ENCODE assay signal across 13 mouse cellular contexts in the genomic region with DNA sequence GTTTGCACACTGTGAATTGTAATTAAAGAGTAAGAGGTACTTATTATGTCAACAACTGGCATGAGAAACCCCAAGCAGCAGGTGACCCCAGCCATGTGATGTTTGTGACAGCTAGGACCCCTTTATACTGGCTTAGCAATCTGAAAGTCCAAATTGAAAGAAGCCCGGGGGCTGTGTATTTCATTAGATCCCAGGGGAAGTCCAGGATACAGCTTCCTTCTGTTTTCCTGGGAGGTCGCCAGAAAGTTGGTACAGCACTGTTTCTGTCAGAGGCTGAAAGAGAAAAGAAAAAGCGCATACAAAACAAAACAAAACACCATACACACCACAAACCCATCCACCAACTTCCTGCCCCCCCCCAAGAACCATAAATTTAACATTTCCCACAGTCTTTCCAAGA.
A peak's percentile ranks its signal among the peaks of the same experiment; 100 is the strongest.
DNase-seq lines count a peak whose midpoint lies in the region; ATAC-seq lines count a peak whose summit lies in the region.
"Had no signal": no experiment of that assay in that cellular context is flagged by ENCODE, and none has a peak within 500 bp of the region (broad histone marks: within the 10 kb centered on the region; RNA-seq: fewer than 3 reads in every experiment).

No protein-coding gene starts in this region.

- no peak overlapping the region for H3K9ac ChIP-seq in hindbrain, embryonic 15.5 days
- H3K9ac ChIP-seq in hindbrain, embryonic 11.5 days (ENCODE audit: low read depth, low read length) = no peak overlapping the region
- H3K9ac ChIP-seq: embryonic facial prominence, embryonic 13.5 days had no signal

- H3K4me1 ChIP-seq in hindbrain, embryonic 15.5 days (replicated peaks) = peaks cover 22% of the 10 kb centered on the region
- no peaks in the 10 kb centered on the region for H3K4me1 ChIP-seq in hindbrain, embryonic 11.5 days (replicated peaks; ENCODE audit: control insufficient read depth, insufficient read depth, low read length)

- peak; percentile 69 to 72 for DNase-seq in cerebellum, postnatal 10 days
- no peak for DNase-seq in cerebellum, adult 11 months
- DNase-seq in hindbrain, embryonic 11.5 days (ENCODE audit: low spot score) = no peak
- peak; percentile 65 for DNase-seq in adipocyte (ENCODE audit: low spot score)
- DNase-seq in kidney, postnatal 10 days = peak; percentile 53
- no peak for DNase-seq in right cerebral cortex, adult 18-20 months
- DNase-seq: gastrocnemius, postnatal 25 days; spleen, adult 18-20 months; thymus, adult 2 months had no signal

- H3K27ac ChIP-seq in hindbrain, embryonic 15.5 days (replicated peaks) = 0 out of 2 replicates have a peak overlapping the region, but pooled peaks have one; percentile 31
- no peak overlapping the region for H3K27ac ChIP-seq in hindbrain, embryonic 11.5 days (ENCODE audit: low read depth, low read length)
- H3K27ac ChIP-seq: embryonic facial prominence, embryonic 13.5 days had no signal

- H3K4me2 ChIP-seq in hindbrain, embryonic 15.5 days = no peak overlapping the region
- H3K4me2 ChIP-seq in hindbrain, embryonic 11.5 days (replicated peaks; ENCODE audit: low read depth, low read length) = no peak overlapping the region
- H3K4me2 ChIP-seq: embryonic facial prominence, embryonic 13.5 days had no signal

- no peak overlapping the region for H3K4me3 ChIP-seq in hindbrain, embryonic 15.5 days
- H3K4me3 ChIP-seq in hindbrain, embryonic 11.5 days (ENCODE audit: low read depth, low read length) = no peak overlapping the region
- H3K4me3 ChIP-seq: embryonic facial prominence, embryonic 13.5 days had no signal

- no peaks in the 10 kb centered on the region for H3K36me3 ChIP-seq in hindbrain, embryonic 15.5 days
- no peaks in the 10 kb centered on the region for H3K36me3 ChIP-seq in hindbrain, embryonic 11.5 days (ENCODE audit: control insufficient read depth, insufficient read depth, low read length)
- H3K36me3 ChIP-seq: embryonic facial prominence, embryonic 13.5 days had no signal

- no peaks in the 10 kb centered on the region for H3K9me3 ChIP-seq in hindbrain, embryonic 15.5 days
- no peaks in the 10 kb centered on the region for H3K9me3 ChIP-seq in hindbrain, embryonic 11.5 days (ENCODE audit: control insufficient read depth, low read length)
- H3K9me3 ChIP-seq: embryonic facial prominence, embryonic 13.5 days had no signal

- ATAC-seq in hindbrain, embryonic 15.5 days (ENCODE audit: low FRiP score, low read depth) = peak; percentile 51; the same call in 1 of the 2 replicates
- ATAC-seq in hindbrain, embryonic 11.5 days (ENCODE audit: low FRiP score) = no peak
- ATAC-seq in erythroid progenitor cell, adult 5-6 weeks (replicated peaks; ENCODE audit: low FRiP score, poor library complexity, severe bottlenecking) = no peak
- ATAC-seq: intestine, postnatal 0 days had no signal

- 33% methylated on average over 3 of the region's 3 CpGs for WGBS in hindbrain, embryonic 15.5 days
- WGBS in hindbrain, embryonic 11.5 days = 69% methylated on average over 3 of the region's 3 CpGs

- H3K27me3 ChIP-seq in hindbrain, embryonic 15.5 days = no peaks in the 10 kb centered on the region
- no peaks in the 10 kb centered on the region for H3K27me3 ChIP-seq in hindbrain, embryonic 11.5 days (ENCODE audit: control insufficient read depth, insufficient read depth, low read length)
- H3K27me3 ChIP-seq: embryonic facial prominence, embryonic 13.5 days had no signal

Comparison
In these comparisons a context has a peak if more than half of its experiments do, and no peak if none do; other contexts are left out.
1. DNase-seq: peak in cerebellum, postnatal 10 days (2 of 2), adipocyte (single experiment) and kidney, postnatal 10 days (single experiment); none in cerebellum, adult 11 months (single experiment), hindbrain, embryonic 11.5 days (single experiment) and right cerebral cortex, adult 18-20 months (single experiment).